Mouse (Mus musculus) embryo, embryonic 11.5 days (tissue): ENCODE results near the gene Ywhag.

ENCODE experiments used
- DNase-seq: peaks from one replicate; pipeline ENCODE4 v3.0.0-alpha.2; 2012; ENCODE audit warnings: low read depth, low spot score

Gene Ywhag

GRCm38 (mm10) chr5:135913201-135913600 lies 21.2 kb downstream of the Ywhag start:
- no peak for DNase-seq

- no peak for DNase-seq
These were observed 22.7 kb downstream of the Ywhag start for GRCm38 (mm10) chr5:135911633-135912220.

- no peak for DNase-seq
These were observed 23.6 kb downstream of the Ywhag start for GRCm38 (mm10) chr5:135910813-135911212.

- DNase-seq = no peak
These were observed 24.8 kb downstream of the Ywhag start for GRCm38 (mm10) chr5:135909646-135910045.

GRCm38 (mm10) chr5:135908989-135909388 lies 25.4 kb downstream of the Ywhag start:
- no peak for DNase-seq

- DNase-seq = no peak
These were observed 26.2 kb downstream of the Ywhag start for GRCm38 (mm10) chr5:135908185-135908584.

- DNase-seq = no peak
These were observed 27.2 kb downstream of the Ywhag start for GRCm38 (mm10) chr5:135907256-135907655.

- DNase-seq = no peak
These were observed 27.6 kb downstream of the Ywhag start for GRCm38 (mm10) chr5:135906846-135907245.

GRCm38 (mm10) chr5:135905320-135906225 lies 28.8 kb downstream of the Ywhag start:
- DNase-seq = no peak

- DNase-seq = no peak
These were observed 30.2 kb downstream of the Ywhag start for GRCm38 (mm10) chr5:135904259-135904658.

GRCm38 (mm10) chr5:135903551-135904151 lies 30.8 kb downstream of the Ywhag start:
- DNase-seq = peak; percentile 85

GRCm38 (mm10) chr5:135903058-135903457 lies 31.4 kb downstream of the Ywhag start:
- no peak for DNase-seq

- no peak for DNase-seq
These were observed 32.9 kb downstream of the Ywhag start for GRCm38 (mm10) chr5:135901354-135902095.

GRCm38 (mm10) chr5:135900701-135901100 lies 33.7 kb downstream of the Ywhag start:
- no peak for DNase-seq

GRCm38 (mm10) chr5:135899833-135900232 lies 34.6 kb downstream of the Ywhag start:
- no peak for DNase-seq

- no peak for DNase-seq
These were observed 35.4 kb downstream of the Ywhag start for GRCm38 (mm10) chr5:135898995-135899394.

- peak; percentile 47 for DNase-seq
These were observed 36.4 kb downstream of the Ywhag start for GRCm38 (mm10) chr5:135898028-135898427.

- no peak for DNase-seq
These were observed 39.5 kb downstream of the Ywhag start for GRCm38 (mm10) chr5:135894958-135895357.

GRCm38 (mm10) chr5:135892589-135893351 lies 41.6 kb downstream of the Ywhag start:
- DNase-seq = no peak

- no peak for DNase-seq
These were observed 43.5 kb downstream of the Ywhag start for GRCm38 (mm10) chr5:135890920-135891319.

GRCm38 (mm10) chr5:135890323-135890722 lies 44.1 kb downstream of the Ywhag start:
- DNase-seq = no peak
